Mouse (Mus musculus) embryo, embryonic 10.5 days (tissue): ENCODE results near the gene Cdc73.
A peak's percentile ranks its signal among the peaks of the same experiment; 100 is the strongest.
"Not testable (repeated sequence)": the region's sequence is repeated elsewhere in the genome, so short reads cannot be mapped to it uniquely, and the experiment has no call there.

Source experiments
- DNase-seq: peaks from one replicate; pipeline ENCODE4 v3.0.0-alpha.2; 2015; ENCODE audit warnings: low spot score

Gene Cdc73

DNA sequence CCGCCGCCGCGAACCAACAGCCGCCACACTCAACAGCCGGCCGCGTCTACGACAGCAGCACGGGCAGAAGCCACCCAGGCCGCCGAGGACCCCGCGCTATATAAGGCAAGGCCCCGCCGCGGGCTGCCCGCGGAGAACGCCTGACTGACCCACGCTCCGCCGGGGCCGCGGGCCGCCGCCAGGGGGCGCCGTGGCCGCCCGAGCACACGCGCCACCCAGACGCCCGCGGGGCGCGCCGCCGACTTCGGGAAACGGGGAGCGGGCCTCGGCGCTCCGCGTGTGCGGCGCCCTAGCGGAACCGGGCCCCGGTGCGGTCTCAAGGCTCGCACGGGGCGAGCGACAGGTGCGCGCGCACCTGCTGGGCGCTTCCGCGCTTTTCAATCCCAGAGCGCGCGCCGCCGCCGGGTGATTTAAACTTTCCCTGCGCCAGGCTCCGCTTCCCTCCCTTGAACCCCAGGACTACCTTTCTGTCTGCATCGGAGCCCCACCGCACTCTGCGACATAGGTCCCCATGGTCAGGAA is at the start of gene Cdc73:
TSS of gene Cdc73 (minus strand) at position 153 of the 522 bp plus-strand sequence.
- peak; percentile 89 for DNase-seq

DNA sequence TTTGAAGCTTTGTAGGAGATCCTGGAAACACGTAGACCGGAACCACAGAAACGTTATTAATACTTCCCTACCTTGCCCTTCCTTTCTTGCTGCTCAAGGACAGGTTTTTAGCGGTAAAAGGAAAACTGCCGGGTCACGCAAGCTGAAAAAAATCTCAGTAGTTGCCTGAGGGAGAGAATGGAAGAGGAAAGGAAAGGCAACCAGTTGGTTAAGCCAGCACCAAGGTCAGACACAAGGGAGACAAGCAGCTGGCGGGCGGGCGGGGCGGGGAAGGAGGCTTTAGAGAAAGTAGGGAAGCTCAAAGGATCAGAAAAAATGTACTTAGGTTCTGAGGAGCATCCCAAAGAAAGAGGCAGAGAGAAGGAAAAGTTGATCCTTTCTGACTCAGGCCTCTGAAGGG is 43.2 kb upstream of the Cdc73 start:
- DNase-seq = no peak

DNA sequence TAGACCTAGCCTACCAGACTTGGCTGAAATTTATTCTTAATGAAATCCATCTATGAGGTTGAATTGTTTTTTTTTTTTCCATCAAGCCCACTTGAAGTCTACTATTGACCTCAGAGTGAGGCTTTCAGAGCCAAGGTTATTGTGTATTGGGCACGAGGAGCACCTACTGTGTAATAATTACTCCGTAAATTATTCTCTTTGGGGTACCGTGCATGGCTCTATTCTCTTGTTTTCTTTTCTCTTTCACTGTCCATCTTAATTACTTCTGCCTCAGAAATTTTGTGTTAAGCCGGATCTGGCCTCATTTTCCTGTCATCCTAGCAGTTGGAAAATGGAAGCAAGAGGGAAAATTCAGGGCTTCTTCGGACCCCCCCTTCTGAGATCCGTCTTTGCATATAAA is 39.5 kb upstream of the Cdc73 start:
- DNase-seq = peak; percentile 5

DNA sequence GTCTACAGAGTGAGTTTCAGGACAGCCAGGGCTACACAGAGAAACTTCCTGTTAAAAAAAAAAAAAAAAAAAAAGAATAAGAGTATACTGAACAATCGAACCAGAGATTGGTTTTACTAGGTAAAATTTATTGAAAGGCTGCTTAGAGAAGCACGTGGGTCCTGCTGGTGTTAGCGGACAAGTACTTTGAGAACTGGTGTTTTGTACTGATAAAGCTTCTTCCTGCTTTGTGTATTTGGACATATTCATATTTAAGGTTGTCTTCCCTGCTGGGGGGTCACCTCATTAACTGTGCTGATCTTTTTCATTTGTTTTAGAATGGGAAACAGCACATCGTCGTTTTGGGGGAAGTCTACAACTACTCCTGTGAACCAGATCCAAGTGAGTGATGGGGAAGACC is 38.6 kb upstream of the Cdc73 start:
- no peak for DNase-seq

DNA sequence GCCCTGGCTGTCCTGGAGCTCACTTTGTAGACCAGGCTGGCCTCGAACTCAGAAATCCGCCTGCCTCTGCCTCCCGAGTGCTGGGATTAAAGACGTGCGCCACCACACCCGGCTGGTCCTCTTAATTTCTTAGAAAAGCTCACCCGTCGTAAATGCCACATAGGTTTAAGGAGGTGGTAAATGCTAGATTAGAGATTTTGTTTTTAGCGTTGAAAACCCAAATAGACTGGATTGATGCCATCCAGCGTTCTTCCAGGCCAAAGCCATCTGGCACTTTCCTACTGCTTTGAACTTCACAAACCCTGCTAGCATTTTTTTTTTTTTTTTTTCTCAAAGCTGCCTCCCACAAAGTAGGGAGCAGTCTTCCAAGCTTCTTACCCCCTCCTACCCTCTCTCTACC is 37.9 kb upstream of the Cdc73 start:
- no peak for DNase-seq

DNA sequence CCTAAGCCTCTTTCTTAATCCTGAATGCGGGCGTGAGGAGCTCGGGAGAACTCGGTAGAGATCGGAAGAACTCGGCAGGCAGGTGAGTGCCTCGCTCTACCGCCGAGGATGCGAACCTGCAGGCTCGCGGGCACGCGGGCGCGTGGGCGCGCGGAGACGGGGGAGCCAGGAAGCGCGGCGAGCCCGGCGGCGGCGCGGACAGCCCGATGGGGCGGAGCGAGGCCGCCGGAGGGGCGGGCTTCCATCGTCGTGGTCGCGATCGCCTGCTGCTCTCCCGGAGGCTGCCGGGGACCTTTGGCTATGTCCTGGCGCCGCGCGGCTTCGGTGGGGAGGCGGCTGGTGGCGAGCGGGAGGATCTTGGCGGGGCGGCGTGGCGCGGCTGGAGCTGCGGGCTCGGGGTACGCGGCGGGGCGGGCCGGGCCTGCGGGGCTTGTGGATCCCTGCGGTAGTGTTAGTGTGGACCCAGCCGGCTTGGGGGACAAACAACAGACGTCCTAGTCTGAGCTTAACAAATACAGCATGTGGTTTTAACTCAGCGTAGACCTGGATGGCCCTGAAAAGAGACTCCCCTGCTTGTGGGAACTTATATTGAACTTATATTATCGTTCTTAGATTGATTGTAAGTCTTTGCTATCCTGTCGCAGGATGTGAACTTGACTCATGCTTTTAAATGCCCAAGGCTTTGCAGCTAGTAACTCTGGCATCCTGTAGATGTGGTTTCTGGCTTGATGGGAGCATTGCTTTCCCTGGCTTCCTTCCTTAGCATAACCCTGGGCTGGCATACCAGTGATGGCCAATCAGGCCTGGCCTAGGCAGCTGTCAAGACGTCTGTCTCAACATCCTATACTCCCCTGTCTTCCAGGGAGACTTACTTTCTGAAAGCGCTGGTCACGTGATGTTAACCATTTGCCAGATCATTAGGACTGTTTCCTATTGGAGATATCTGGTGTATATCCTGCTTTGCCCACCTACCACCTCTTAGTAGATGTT is 37.0 kb upstream of the Cdc73 start:
- DNase-seq = peak; percentile 78

DNA sequence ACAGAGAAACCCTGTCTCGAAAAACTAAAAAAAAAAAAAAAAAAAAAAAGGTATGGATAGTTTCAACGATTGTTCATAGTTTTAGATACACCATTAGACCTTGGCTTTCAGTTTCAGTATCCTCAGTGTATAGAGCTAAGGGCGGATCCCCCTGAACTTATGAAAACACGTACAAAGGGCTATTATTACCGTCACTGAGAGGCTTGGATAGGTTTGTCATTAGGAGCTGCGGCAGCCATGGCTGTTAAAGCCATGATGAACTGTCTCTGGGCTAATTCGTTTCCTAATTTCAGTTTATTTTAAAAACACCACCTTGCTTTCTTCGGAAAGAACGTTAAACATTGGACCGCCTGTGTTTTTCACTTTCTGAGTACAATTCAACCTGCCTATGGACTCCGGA is 36.1 kb upstream of the Cdc73 start:
- DNase-seq = peak; percentile 36

DNA sequence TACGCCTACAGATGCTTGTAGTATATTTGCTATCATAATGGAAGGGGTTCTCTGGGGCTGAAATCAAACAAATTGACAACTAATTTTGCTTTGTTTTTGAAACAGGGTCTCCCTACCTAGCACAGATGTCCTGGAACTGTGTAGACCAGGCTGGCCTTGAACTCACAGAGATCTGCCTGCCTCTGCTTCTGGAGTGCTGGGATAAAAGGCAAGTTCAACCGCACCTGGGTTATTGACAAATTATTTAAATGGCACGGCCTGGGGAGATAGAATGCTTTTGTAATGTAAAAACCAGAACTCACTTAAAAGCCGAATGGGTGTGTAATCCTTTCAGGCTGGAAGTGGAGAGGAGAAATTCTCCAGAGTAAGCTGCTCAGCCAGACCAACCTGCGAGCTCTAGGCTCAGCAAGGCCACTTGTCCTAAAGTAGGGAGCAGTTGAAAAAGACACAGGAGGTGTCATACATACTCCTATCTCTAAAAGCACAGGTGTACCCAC is 31.3 kb upstream of the Cdc73 start:
- no peak for DNase-seq

DNA sequence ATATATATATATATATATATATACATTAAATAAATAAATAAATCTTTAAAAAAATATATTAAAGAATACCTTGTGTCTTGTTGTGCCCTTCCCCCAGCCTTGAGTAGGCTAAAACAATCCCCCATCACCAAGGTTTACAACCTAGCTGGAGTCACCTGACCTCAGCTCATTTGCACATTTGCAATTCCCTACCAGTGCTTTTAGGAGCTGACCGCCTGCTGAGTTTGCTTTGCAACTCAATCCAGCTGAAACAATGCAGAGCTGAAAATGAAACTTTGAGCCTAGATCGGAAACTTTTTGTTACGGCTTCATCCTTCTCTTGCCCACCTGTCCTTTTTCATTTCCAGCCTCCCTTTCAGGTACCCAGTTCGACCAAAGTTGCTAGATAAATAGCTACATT is 29.0 kb upstream of the Cdc73 start:
- DNase-seq = no peak

DNA sequence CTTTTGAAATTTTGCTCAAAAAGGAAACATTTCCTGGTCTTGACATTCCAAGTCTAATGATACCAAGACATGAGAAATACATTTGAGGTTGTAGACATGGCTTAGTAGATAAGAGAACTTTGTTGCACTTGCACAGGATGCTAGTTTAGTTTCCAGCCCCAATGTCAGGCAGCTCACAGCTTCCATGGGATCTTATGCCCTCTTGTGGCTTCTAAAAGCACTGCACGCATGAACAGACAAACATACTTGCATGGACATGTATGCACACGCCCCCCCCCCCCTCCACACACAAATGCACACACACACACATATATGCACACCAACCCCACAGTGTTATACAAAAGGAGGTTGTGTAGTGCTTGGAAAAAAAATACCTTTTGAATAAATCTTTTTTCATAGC is 28.2 kb upstream of the Cdc73 start:
- DNase-seq = peak; percentile 56

DNA sequence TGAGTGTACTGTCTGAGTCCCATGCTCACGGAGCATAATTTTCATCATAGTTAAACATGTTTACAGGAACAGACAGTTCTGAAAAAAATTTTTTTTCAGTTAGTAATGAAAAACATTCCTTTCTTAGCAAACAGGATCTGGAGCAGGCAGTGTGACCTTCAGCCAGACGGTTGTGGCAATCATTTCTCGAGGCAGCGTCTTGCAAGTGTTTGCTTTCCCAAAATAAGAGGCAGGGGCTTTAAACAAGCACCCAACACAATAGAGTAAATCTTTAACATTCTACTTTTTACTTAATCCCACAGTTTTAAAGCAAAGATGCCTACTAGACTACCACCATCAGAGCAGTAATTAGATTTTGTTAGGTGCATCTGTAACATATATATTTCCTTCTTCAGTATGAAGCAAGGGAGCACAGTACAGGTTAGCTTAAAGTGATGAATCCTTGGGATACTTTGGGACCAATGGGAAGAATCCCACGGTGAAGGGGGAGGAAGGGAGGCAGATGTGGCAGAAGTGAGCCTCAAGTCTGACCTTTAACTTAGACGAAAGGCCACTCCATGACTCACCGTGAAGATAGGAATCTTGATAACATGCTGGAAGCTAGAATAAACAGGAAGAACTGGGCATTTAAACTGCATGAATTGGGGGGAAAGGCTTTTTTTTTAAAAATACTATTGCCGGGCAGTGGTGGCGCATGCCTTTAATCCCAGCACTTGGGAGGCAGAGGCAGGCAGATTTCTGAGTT is 25.2 kb upstream of the Cdc73 start:
- DNase-seq = no peak

DNA sequence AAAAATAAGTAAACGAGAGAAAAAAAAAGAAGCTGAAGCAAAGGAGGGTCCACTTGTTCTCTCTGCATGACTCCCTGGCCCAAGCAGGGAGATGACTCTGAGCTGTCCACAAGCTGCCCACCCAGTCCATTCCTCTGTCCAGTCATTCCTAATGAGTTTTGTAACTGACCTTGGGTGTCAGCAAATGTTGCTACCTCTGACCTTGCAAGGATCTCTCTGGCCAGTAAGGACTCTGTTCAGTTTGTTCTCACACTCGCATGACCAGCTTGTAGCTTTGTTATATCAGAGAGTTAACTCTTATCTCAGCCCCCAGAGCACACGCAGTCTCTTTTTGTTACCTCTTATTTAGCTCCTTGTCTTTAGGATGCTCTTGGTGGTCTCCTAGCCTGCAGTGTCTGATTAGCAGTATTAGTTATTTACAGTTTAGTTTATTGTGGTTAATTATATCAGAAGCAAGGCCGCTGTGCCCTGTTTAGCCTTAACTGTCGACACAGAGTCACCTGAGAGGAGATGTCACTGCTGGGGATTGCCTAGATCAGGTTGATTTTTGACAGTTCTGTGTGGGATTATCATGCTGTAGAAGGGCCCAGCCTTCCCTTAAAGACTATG is 21.9 kb upstream of the Cdc73 start:
- no peak for DNase-seq

DNA sequence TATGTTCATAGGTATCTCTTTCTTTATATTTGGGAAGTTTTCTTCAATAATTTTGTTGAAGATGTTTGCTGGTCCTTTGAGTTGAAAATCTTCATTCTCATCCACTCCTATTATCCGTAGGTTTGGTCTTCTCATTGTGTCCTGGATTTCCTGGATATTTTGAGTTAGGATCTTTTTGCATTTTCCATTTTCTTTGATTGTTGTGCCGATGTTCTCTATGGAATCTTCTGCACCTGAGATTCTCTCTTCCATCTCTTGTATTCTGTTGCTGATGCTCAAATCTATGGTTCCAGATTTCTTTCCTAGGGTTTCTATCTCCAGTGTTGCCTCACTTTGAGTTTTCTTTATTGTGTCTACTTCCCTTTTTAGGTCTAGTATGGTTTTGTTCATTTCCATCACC is 13.3 kb upstream of the Cdc73 start, which contains the start of gene Glrx2:
TSS of gene Glrx2 (plus strand) at position 301 of the 400 bp plus-strand sequence.
- DNase-seq = not testable (repeated sequence)

DNA sequence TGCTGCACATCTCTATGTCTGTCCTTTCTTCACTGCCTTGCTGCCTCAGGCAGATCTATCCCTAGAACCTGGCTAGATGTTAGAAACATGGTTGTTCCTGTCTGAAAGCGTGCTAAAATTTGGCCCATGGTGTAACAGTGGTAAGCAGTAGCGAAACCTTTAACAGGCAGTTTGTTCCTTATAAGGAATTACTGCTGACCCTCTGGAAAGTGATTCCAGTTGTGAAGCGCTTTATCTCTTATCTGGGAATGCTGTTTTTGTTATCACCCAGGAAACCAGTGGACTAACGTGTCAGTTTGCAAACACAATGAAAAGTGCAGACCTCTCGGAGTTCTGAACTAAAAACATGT is 7.9 kb upstream of the Cdc73 start:
- DNase-seq = no peak

DNA sequence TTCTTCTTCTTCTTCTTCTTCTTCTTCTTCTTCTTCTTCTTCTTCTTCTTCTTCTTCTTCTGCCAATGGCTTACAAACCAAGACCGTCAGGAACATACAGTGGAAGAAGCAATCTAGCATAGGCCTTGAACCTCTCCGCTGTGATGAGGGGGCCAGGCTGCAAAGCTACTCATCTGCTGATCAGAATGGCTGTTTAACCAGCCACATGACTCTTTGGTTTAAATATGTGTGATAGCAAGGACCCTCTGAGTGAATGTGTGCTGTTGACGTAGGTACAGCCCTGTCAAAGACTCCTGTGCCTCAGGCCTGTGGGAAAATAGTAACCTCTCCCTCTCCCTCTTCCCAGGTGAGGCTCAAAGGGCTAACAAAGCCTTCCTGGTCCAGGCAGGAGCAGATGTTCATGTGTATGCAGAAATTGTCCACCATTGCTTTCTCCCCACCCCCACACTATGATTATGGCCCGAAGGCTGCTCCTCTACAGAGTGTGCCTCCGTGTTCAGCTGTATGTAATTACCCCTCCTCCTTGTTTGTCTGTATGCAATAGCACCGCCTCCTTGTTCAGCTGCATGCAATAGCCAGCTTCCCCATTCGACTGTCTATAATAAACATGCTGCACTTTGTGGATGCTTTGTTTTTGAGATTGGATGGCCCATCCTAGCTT is 7.4 kb upstream of the Cdc73 start:
- no peak for DNase-seq

DNA sequence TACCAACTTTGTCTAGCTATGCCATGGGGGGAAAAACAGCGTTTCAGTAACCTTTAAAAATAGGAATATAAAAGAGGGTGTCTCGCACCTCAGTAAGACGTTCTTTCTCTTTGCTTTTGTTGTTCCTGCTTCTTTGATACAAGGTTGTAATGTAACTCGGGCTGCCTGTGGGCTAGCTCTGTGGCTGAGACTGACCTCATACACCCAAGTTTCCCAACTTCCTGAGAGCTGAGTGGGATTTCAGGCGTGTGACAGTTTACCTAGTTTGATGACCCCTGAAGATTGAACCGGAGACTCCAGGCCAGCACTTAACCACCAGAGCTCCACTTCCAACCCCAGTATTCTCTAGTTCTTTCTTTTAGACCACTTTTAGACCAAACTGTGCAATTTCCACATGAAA is 5.7 kb upstream of the Cdc73 start:
- DNase-seq = no peak

DNA sequence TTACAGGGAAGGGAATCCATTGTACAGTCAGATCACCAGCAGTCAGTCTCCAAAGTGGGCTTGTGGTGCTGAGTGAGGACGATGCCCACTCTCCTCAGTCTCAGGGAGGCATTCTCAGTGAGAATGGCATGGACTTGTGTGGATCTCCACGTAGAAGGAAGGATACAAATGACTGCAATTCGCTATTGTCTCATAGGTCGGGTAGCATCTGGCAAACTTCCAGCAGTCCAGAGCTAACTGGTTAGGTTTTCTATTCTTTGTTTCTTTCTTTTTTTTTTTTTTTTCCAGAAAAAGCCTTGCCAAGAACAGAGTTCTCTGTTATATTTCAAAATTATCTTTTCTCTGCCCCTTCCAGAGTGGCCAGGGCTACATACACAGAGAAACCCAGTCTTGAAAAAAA is 4.3 kb upstream of the Cdc73 start:
- no peak for DNase-seq

DNA sequence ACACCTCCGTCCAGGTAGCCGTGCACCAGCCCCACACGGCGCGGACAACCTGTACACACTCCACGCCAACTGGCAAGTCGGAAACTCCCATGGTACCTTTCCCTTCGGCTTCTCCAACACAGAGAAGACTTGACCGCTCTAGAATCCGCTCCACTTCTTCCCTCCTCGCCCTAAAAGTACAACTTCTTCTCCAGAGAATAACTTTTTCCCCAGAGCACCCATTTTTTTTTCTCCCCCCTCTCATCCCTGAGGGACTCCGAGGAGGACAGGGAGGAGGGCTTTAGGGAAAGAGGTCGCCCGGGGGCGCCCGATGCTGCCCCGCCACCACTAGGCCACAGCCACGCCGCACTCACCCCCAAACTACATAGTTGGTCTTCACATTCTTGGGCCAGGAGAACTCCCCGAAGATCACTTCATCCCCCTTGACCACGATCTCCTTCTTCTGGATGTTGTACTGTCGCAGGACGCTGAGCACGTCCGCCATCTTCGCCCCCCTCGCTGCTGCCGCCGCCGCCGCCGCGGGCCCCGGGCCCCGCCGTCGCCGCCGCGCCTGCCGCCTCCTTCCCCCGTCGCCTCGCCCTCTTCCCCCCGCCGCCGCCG is 452 bp downstream of the Cdc73 start:
- DNase-seq = peak; percentile 63

DNA sequence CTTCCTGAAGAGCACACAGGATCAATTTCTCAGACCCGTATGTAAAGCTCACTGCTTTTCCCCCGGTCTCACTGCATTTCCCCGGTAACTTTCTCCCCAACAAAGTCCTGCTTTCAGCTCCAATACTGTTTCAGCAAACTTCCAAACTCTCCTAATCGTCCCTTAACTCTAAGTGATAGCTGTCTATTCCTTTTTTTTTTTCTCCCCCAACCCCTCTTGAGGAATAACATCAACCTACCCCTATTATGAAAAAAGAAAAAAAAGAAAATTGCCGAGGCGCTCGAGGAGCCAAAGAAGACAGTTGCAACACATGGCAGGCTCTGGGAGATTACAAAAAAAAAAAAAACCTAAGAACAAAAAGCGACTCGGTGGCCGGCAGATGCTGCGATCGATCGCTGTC is 957 bp downstream of the Cdc73 start:
- peak; percentile 46 for DNase-seq

DNA sequence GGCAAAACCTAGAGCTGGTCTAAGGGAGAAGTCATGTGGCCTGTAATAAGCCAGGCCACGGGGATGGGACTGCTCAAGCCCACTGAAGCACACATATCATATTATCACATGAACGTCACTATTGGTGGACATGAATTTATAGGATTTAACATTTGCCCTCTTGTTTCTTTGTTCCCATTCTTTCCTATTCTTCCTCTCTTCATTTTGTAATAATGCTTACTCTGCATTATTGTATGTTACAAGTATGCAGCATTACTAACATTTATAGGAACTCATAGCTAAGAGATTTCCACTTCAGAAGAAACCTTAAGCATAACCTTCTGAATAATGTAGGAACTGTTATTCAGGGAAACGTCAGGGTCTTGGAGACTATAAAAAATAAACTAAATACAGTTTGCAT is 17.8 kb downstream of the Cdc73 start:
- DNase-seq = no peak

DNA sequence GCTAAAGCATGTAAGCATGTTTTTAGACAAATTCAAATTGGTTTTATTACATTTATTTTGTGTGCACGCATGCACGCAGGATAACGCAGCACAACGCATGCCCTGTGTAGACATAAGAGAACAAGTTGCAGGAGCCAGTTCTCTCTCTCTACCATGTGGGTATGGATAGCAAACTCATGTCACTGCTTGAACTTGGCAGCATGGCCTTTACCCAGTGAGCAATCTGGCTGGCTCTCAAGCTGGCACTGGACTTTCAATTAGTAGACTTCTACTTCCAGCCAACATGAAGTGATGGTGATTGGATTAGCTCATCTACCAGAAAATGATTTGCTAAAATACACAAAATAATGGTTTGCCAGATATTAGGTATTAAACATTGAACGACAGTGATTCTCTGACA is 21.6 kb downstream of the Cdc73 start:
- DNase-seq = no peak
